Mouse (Mus musculus) telencephalon, adult 2 months (tissue): ENCODE results near the gene Mecom.

ENCODE experiments used
- DNase-seq: peaks from one replicate; pipeline ENCODE4 v3.0.0-alpha.2; 2011; ENCODE audit warnings: low read depth, low spot score

Gene Mecom

GRCm38 (mm10) chr3:30353878-30354727, 193.7 kb downstream of the Mecom start:
- DNase-seq = no peak

- DNase-seq = no peak
Measured at GRCm38 (mm10) chr3:30349279-30349678, 198.5 kb downstream of the Mecom start.

GRCm38 (mm10) chr3:30344151-30344550, 203.7 kb downstream of the Mecom start:
- DNase-seq = no peak

- no peak for DNase-seq
Measured at GRCm38 (mm10) chr3:30332337-30332736, 215.5 kb downstream of the Mecom start.

- DNase-seq = no peak
Measured at GRCm38 (mm10) chr3:30330476-30330875, 217.3 kb downstream of the Mecom start.

GRCm38 (mm10) chr3:30330021-30330420, 217.8 kb downstream of the Mecom start:
- no peak for DNase-seq

GRCm38 (mm10) chr3:30314955-30315354, 232.9 kb downstream of the Mecom start:
- no peak for DNase-seq

- no peak for DNase-seq
Measured at GRCm38 (mm10) chr3:30308081-30308480, 239.7 kb downstream of the Mecom start.

- DNase-seq = no peak
Measured at GRCm38 (mm10) chr3:30307601-30308000, 240.2 kb downstream of the Mecom start.

- no peak for DNase-seq
Measured at GRCm38 (mm10) chr3:30306080-30306479, 241.7 kb downstream of the Mecom start.

GRCm38 (mm10) chr3:30299460-30299859, 248.3 kb downstream of the Mecom start:
- no peak for DNase-seq

- DNase-seq = no peak
Measured at GRCm38 (mm10) chr3:30294433-30294832, 253.4 kb downstream of the Mecom start.

- DNase-seq = no peak
Measured at GRCm38 (mm10) chr3:30286529-30286928, 261.3 kb downstream of the Mecom start.

GRCm38 (mm10) chr3:30284094-30284493, 263.7 kb downstream of the Mecom start:
- DNase-seq = no peak

- no peak for DNase-seq
Measured at GRCm38 (mm10) chr3:30283562-30283961, 264.2 kb downstream of the Mecom start.

GRCm38 (mm10) chr3:30277569-30277968, 270.2 kb downstream of the Mecom start:
- DNase-seq = no peak

GRCm38 (mm10) chr3:30276099-30276498, 271.7 kb downstream of the Mecom start:
- DNase-seq = no peak

- DNase-seq = no peak
Measured at GRCm38 (mm10) chr3:30269253-30269652, 278.6 kb downstream of the Mecom start.

- DNase-seq = no peak
Measured at GRCm38 (mm10) chr3:30260945-30261344, 286.9 kb downstream of the Mecom start.

GRCm38 (mm10) chr3:30258421-30258820, 289.4 kb downstream of the Mecom start:
- no peak for DNase-seq

GRCm38 (mm10) chr3:30257776-30258175, 290.0 kb downstream of the Mecom start:
- no peak for DNase-seq

- no peak for DNase-seq
Measured at GRCm38 (mm10) chr3:30256896-30257295, 290.9 kb downstream of the Mecom start.

- no peak for DNase-seq
Measured at GRCm38 (mm10) chr3:30255828-30256227, 292.0 kb downstream of the Mecom start.

- no peak for DNase-seq
Measured at GRCm38 (mm10) chr3:30254451-30254850, 293.4 kb downstream of the Mecom start.
